Mouse (Mus musculus) B cell, adult 2 months (primary cell): ENCODE measurements at regions not wholly inside any gene's neighbourhood (a gene's known extent, or its start where the extent isn't known, plus 50 kb on each side); places are given as distances from the start of the nearest gene placed in this dataset.

ENCODE experiments used
- DNase-seq, 2 experiments: peaks; one replicate each; pipeline ENCODE4 v3.0.0; 2022

- DNase-seq = no peak
These were observed 59.4 kb downstream of the 1700001O22Rik start for GRCm38 (mm10) chr2:30743976-30744620.

- DNase-seq = no peak
These were observed 60.1 kb downstream of the 1700001O22Rik start for GRCm38 (mm10) chr2:30743265-30743846.

- DNase-seq = no peak
These were observed 62.0 kb downstream of the 1700001O22Rik start for GRCm38 (mm10) chr2:30741450-30741849.

- no peak for DNase-seq
These were observed 65.7 kb downstream of the 1700001O22Rik start for GRCm38 (mm10) chr2:30737759-30738158.

GRCm38 (mm10) chr2:30736705-30737104 is 66.8 kb downstream of the 1700001O22Rik start:
- DNase-seq = no peak

- DNase-seq = no peak
These were observed 67.2 kb downstream of the 1700001O22Rik start for GRCm38 (mm10) chr2:30736236-30736635.

GRCm38 (mm10) chr2:30733853-30734252 is 69.6 kb downstream of the 1700001O22Rik start:
- no peak for DNase-seq

GRCm38 (mm10) chr2:30731832-30732231 is 71.6 kb downstream of the 1700001O22Rik start:
- no peak for DNase-seq

GRCm38 (mm10) chr2:30727948-30728347 is 75.5 kb downstream of the 1700001O22Rik start:
- DNase-seq = no peak

- no peak for DNase-seq
These were observed 77.6 kb downstream of the 1700001O22Rik start for GRCm38 (mm10) chr2:30725601-30726489.

GRCm38 (mm10) chr2:30725186-30725585 is 78.3 kb downstream of the 1700001O22Rik start:
- no peak for DNase-seq

GRCm38 (mm10) chr2:30724521-30724920 is 78.9 kb downstream of the 1700001O22Rik start:
- DNase-seq = no peak

- DNase-seq = no peak
These were observed 80.3 kb downstream of the 1700001O22Rik start for GRCm38 (mm10) chr2:30723059-30723587.

- DNase-seq = no peak
These were observed 81.0 kb downstream of the 1700001O22Rik start for GRCm38 (mm10) chr2:30722263-30723050.

GRCm38 (mm10) chr2:30721473-30722262 is 81.8 kb downstream of the 1700001O22Rik start:
- DNase-seq = no peak

GRCm38 (mm10) chr2:30721048-30721461 is 82.4 kb downstream of the 1700001O22Rik start:
- no peak for DNase-seq

- no peak for DNase-seq
These were observed 83.2 kb downstream of the 1700001O22Rik start for GRCm38 (mm10) chr2:30720291-30720690.

- DNase-seq = no peak
These were observed 83.7 kb downstream of the 1700001O22Rik start for GRCm38 (mm10) chr2:30719611-30720290.

- DNase-seq = peak; percentile 62 to 68
These were observed 84.6 kb downstream of the 1700001O22Rik start for GRCm38 (mm10) chr2:30718741-30719381.

GRCm38 (mm10) chr2:30718329-30718675 is 85.2 kb downstream of the 1700001O22Rik start:
- DNase-seq = peak; percentile 70 to 72
